Mouse (Mus musculus) c-Kit-positive CD71-positive TER-119-positive erythroid progenitor cells, embryonic 14.5 days (primary cell): ENCODE measurements at regions not wholly inside any gene's neighbourhood (a gene's known extent, or its start where the extent isn't known, plus 50 kb on each side); places are given as distances from the start of the nearest gene placed in this dataset.

Source experiments
- DNase-seq: peaks from one replicate; pipeline ENCODE4 v3.0.0-alpha.2; 2013; ENCODE audit warnings: low spot score

DNA sequence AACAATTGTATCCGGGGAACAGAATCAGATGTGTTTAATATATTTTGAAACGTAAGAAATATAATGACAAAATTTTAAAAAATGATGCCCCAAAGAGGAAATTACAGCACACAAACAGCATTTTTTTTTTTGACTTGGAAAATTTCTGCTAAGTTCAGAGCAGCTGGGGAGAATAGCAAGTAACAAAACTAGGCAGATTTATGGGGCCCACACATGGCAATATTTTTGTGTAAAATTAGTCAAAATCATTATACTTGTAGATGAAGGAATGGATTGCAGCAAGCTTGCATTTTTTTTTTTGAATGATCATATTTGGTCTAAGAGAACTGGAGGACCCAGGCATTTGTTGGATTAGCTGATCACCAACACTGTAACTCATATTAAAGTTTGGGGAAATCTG, 189.4 kb downstream of the Map2k6 start:
- DNase-seq: no peak

DNA sequence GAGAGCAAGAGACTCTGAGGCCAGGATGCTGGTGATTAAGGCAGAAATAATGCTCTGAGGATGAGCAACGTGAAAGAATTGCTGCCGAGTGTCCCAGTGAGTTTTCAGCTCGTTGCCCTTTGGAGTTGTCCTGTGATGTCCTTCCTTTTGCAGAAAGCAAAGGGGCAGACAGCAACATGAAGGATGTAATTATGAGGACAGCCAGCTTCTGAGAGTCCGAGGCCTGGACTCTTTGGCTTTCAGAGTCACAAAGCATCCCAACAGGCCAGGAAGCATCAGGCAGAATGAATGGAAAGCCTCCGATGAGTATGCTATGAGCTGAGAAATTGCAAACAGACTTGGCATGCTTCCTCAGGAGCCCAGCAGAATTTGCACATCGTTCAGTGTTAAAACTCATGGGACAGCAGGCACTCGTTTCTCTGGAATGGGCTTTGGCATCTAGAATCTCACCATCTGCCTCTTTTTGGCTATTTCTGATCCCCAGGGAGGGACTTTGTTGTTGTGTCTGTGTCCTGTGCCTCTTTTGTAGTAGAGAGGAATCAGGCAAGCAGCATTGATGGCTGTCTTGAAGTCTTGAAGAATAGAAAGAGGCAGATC, 196.4 kb downstream of the Map2k6 start:
- no peak for DNase-seq

DNA sequence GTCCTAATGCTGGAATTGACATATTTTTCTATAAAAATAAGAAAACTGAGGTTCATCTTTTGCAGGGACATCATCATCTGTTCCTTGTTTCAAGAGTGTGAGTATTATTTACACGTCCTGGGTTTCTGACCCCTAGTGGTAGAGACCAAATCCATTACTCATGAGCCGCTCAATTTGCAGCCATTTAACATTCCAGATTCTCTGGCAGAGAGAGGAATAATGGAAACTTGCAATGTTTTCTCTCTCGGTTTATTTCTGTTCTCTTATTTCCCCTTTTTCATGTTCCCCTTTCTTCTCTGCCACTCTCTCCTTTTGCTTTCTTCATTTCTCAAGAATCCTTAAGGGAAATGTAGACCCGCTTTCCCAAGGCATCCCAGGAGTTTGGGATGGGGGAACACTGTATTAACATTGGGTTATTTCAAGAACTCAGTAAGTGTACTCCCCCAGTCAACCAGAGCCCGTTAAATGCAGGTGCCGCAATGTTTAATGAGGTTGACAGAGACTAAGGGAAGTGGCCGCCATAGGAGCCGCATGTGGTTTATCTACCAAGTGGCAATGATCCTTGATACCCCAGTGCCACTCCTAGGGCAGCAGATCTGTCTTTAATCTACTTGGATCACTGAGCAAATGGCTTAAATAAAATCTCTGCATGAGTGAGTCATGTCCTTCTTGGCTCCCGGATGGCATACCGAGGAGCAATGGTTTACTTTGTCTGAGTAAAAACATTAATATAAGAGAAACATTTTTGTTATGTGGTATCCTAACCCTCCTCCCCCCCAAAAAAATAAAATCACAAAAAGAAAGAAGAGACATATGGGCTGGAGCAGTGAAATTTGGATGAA, 206.3 kb downstream of the Map2k6 start:
- DNase-seq: no peak

DNA sequence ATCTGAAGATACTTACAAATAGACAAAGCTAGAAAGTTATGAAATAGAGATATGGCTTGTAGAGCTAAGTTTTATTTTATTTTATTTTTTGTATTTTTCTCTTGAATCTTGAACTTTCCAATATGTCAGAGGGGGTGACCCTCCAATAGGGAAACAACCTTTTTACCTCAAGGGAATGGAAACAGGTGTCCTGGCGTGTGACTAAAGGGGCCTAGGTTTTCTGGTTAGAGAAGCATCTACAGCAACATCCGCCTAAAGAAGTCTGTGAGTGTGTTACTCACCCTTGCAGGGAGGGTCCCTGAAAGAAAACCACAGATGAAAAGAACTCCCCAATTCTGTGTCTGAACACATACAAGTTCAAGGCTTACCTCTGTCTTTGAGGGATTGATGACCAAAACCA, 210.4 kb downstream of the Map2k6 start:
- DNase-seq: no peak

DNA sequence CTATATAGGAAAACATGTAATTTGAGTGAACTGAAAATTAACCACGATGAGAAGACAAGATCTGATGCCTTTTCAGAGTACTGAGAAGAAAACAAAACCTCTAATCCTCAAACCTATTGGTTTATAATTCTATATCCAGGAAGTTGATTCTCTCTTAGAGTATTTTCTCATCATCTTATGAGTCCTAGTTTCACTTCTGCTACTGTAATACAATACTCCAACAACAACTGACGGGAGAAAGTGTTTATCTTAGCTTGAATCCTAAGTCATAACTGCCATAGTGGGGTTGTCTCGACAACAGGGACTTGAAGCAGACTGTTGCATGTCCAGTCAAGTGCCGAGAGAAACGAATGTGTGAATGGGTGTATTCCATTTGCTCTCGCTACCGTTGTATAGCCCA, 211.9 kb downstream of the Map2k6 start:
- no peak for DNase-seq

DNA sequence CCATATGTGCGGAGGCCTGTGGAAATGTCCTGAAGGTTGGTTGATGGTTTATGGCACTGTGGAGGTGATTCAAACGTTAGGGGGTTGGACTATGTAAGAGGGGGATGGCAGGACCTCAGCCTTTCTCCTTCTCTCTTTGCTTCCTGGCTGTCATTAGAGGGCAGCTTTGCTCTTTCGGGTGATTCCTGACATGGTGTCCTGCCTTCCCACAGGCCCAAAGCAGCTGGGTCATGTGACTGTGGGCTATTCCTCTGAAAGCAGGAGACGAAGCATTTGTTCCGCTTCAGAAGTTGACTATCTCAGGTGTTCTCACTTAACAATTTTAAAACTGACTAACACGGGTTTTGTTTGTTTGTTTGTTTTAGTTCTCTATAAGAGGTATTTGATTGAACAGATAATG, 233.1 kb downstream of the Map2k6 start:
- DNase-seq: no peak

DNA sequence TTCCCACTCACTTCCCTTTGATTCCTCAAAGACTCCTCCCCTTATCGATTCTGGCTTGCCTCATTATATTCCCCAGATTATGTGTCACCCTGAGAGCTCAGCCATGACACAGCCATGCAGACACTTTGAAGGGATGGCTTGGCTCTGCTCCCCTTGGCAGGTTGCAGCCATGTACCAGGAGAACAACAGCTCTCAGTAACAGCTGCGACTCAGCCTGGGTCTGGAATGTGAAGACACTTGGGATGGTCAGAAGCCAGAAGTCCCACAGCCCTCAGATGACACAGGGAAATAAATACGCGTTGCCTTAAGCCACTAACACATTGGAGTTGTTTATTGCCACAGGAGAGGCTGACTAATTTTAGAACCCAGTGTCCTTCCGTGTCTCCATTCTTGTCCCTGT, 234.4 kb downstream of the Map2k6 start:
- no peak for DNase-seq

DNA sequence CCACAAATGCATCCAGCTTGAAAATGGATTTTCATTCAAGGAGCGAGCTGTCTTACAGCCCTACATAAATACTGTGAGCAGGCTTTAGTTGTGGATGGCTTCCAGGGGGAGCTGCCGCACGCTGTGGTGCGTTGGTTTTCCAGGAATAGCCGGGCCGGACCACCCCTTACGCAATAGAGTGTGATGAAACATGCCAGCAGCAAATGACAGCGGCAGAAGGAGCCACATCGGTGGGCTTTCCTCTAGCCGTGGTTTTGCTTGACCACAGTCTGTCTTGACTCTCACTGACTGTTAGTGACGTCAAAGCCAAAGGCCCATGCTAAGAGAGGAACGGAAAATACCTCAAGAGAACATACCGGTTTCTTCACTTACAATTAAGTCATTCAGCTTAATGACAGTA, 243.6 kb downstream of the Map2k6 start:
- no peak for DNase-seq

DNA sequence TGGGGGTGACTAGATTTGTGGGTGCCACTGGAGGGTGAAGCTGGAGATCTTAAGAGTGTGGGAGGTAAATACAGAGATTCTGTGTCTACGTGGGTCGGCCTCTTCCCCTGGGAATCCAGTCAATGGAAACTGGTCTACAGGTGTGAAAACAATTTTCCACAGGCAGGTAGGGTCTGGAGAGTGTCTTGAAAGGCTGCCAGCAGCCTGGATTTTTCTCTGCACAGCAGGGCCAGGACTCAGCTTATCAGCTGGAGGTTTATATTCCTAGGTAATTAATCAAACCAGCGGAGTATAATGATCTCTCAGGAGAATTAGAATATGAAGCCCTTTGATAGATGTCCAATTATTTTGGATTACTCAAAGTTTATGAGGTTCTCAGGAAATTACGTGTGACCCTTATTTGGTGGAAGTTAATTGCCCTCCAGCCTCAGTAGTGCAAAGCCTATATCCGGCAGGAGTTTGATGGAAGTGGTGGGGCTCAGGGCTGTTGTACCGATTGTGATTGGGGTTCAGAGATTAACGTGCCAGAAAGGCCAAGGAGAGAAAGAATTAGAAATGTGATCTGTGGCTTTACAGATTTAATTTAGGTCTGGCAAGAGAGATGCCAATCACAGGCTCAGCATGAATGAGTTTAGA, 250.8 kb downstream of the Map2k6 start:
- DNase-seq: no peak

DNA sequence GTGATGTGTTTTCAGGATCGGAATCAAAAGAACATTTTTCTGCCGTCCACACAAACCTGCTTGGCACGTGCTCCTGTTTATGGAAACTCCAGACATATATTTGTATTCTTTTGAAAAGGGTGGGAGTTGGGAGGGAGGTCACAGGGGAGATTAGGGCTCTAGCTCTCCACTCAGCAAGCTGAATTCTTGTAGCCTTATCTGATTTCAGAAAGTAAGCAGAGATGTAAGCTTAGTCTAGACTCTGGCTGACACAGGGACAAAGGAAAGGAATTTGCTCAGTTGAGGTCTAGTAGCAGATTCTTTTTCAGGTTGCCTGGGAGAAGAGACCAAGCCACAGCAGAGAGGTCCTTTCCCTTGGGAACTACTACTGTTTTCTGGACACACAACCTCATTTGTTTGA, 253.1 kb downstream of the Map2k6 start:
- no peak for DNase-seq

DNA sequence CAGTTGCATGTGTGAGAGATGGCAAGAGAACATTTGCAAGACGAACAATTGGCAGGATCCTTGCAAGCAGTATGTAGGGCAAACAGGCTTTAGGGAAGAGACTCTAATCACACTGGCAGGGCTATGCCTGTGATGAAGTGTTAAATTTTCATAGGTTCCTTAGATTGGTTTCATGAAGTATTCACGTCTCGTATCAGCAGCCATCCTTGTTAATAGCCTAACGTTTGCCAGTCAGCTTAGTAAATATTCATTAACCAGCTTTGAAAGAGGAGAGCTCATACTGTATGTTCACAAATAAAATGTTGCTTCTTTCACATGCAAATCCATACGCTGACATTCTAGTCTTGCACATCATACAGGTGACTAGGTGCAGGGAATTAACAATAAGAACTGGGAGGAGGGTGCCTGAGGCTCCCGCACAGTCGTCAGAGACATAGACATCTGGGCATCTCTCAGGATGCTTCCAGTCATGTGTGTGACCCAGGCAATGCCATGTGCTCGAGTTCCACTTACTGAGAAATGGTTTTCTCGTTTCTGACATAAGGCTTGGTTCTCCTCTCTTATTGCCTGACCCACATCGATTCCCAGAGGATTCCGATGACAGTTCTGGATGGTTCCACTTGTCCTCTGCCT, 257.7 kb downstream of the Map2k6 start:
- DNase-seq: no peak

DNA sequence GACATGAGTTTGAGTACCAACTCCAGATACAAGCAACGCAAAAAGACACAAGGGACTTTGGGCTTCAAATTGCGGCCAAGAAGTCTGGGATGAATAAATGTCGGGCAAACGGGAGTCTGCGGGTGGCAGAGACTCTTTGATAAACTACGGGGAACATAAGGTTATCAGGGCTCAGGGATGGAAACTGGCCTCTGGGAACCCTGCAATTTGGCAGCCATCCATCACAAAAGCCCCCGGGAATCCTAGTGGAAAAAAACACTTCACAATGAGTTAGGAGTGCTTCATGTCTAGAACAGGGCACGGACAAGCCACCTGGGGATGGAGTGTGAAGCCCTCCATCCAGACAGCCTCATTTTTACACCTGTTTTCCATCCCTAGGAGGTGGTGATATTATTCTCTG, 258.9 kb downstream of the Map2k6 start:
- no peak for DNase-seq

DNA sequence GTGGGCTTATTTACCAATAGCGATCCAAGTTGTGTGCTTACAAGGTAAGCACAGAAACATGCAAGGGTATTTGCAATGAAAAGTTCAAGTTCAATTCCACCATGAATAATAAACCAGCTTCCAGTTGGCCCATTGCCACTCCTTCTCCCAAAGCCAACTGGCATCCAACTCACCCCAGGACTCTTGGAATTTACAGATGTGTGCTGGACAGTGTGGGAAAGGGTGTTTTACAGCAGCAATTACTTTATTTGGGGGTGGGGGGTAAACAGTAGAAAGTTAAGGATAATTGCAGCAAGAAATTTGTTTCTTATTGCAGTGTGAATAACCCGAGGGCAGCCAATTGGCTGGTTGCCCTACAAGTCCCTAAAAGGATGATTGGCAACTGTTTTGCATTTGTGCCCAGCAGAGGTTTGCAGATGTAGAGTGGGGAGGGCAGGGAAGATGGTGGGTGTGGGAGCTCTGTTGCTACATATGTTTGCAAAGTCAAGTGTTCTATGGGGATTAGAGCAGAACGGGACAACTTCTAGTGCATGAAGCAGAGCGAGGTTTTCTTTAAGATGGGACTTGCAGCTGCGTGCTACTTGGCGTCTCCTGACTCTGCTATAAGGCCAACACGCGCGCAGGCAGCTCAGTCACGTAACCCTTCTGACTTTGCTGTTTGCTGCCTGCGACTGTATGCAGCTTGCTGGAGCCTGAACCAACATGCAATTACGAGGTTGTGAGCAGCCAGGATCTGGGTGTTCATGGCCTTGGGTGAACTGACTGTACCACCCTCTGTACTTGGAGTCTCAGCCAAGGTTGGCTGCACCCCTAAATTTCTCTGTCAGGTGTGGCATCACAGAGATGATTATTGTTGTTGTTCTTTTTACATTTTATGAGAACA, 271.9 kb downstream of the Map2k6 start:
- no peak for DNase-seq

DNA sequence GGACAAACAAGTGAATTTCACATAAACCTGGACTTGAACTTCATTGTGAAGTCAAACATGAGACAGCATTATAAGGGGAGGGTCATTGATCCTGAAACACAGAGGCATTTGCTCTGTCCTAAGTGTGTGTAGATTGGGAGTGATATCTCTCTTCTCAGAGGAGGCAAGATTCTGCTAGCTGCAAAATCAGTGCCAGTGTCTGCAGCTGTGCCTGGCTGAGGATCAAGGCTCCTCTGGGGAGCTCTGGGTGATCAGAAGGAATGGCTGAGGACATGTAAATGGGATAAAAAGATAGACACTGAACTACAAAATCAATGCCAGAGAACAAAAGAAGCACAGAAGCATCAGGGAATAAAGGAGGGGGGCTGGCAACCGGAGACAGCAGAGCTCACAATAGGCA, 274.0 kb downstream of the Map2k6 start:
- DNase-seq: no peak

DNA sequence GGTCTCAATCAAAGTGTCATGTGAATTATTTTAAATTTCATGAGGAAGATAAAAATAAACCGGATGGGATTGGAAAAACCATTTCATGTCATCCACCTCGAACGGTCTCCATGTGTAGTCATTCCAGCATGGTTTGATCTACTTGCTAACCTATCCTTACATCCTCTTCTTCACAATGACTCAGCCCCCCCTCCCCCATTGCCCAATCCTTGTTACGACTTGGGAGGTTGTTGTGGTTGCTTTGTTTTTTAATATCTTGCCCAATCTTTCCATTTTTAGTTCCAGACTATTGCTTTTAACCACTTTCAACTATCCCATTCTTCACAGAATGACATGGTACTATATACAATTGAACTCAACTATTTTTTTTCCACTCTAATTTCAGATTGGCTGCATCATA, 275.0 kb upstream of the Kcnj16 start:
- DNase-seq: no peak

DNA sequence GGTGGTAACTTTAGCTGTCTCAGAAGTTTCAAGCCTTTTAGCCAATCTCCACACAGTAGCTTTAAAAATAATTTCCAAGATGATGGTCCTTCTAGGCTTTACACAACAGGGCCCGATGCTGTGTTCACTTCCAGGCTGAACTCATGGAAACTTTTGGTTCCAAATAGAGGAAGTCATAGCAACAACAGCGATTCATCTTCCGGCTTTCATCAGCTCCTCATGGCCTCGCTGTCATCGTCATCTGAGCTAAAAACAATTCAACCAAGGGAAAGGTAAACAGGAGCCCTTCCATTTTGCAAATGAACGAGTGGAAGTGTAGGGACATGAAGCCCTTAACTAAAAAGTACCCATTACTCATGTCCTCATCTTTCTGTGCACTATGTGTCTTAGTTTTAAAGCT, 270.8 kb upstream of the Kcnj16 start:
- DNase-seq: no peak

DNA sequence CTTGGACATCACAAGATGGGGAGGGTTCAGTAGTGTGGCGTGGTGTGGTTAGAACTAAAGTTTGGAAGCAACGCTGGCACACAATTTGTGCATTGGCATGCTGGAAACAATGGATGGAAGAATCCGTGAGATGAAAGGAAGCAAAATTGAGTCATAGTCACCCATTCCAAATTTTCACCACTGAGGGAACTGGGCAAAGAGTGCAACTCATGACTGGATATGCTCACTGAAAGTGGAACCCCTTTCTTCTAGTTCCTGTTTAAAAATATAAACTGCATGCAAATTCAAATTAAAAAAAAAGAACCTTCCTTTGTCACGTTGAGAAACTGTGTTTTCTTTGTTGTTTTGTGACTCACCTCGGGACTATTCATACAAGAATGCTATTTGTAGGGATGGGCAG, 269.5 kb upstream of the Kcnj16 start:
- no peak for DNase-seq

DNA sequence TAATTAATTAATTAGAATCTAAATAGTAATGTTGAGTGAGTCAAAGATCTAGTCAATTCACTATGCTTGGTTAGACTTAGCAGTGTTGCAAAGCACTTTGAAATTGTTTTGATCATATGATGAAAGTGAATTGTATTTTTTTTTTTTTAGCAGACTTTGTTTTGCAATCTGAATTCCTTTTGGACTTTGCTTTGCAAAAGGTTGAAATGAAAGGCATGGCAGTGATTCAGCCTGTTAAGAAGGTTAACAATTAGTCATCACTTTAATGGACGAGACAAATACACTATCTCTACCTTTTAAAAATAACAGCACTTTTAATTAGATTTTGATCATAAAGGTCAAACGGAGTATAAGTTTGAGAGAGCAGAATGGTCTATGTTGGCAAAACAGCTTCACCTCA, 266.9 kb upstream of the Kcnj16 start:
- no peak for DNase-seq

DNA sequence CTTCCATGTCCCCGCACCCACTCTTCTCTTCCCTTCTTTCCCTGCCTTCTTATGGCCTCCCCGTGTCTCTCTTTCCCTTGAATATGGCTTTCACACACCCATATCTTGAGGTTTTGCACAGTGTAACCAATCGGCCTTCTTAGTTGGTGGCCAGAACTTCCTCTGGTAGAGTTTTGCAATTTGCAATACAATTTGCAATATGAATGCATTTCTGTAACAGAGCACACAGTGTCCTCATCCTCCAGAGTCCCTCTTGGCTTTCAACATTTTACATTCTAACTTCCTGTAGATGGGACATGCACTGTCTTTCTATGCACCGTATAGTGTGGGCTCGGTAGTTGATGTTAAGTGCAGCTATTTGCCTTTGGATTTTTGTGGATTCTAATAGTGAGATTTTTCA, 265.7 kb upstream of the Kcnj16 start:
- no peak for DNase-seq

DNA sequence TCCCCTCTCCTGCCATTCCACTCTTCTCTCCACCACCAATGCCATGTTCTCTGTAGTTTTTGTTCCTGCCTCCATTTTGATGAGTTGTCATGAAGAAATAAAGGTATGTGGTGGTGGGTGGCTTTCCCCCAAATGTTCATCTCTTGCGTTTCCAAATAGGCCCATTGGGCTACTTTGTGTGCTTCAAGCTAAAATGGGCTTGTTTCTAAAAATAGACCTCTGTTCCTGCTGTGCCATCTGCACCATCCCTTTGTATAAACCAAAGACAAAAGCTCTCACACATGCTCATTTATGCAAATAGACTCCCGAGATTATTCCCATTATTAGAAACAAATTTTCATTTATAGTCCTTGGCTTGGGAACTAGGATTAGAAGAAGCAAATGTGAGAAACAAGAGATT, 264.3 kb upstream of the Kcnj16 start:
- DNase-seq: no peak

DNA sequence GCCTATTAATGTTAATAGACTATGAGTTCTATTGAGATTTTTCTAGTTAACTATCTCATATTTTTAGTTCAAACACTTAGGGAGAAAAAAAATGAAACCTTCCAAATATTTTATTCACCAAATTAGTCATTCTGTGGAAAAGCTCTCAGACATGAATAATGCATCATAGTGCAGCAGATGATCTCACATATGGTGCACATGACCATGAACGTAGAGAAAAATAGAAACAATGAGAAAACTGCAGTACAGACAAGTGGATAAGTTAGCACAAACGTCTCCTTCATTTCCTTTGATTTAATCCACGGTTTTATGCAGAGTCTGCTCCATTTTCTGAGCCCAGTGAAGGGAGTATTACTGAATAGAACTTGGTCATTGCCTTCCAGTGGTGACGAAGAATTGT, 260.5 kb upstream of the Kcnj16 start:
- no peak for DNase-seq

DNA sequence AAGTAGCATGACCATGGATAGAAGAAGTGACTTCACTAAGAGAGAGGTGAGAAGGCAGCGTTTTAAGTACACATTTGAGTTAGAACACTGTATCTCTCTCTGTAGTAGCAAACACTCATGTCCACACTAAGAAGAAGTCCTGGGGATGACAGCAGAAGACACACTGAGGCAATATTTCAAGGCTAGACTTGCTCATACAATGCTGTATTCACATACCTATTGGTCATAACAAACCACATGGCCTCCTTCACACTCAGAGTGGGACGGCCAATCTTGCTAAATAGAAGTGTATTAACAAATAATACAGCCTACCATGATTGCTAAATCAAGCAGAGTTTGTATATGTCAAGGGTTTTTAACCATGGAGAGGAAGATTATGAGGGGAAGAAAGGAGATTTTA, 252.5 kb upstream of the Kcnj16 start:
- no peak for DNase-seq
